Mouse (Mus musculus): ENCODE measurements around the gene Chdh.

GRCm38 (mm10) chr14:30019375-30019774, 10.6 kb downstream of the Chdh start:
- TF ChIP-seq RCOR1 (conservative IDR thresholded peaks at IDR 0.05; ENCODE audit: low read depth, low read length) (no peak), MYC (IDR thresholded peaks at IDR 0.05; ENCODE audit: low read depth, low read length) (no peak), MXI1 (IDR thresholded peaks at IDR 0.05; ENCODE audit: low read depth, low read length) (no peak), BHLHE40 (IDR thresholded peaks at IDR 0.05; ENCODE audit: low read depth, low read length) (no peak), EP300 (IDR thresholded peaks at IDR 0.05; ENCODE audit: low read length) (no peak), CTCF (conservative IDR thresholded peaks at IDR 0.05 in 1 of 2, IDR thresholded peaks at IDR 0.05 in 1 of 2; ENCODE audit: low read depth in 2 of 2, low read length in 2 of 2) (no peak), TCF12 (IDR thresholded peaks at IDR 0.05; ENCODE audit: low read depth, low read length) (no peak), ZKSCAN1 (IDR thresholded peaks at IDR 0.05; ENCODE audit: borderline replicate concordance, low read depth, low read length) (no peak), CHD2 (IDR thresholded peaks at IDR 0.05; ENCODE audit: low read length) (no peak), UBTF (IDR thresholded peaks at IDR 0.05; ENCODE audit: low read depth, low read length) (no peak), MAFK (IDR thresholded peaks at IDR 0.05; ENCODE audit: insufficient replicate concordance, low read length) (no peak), POLR2A (IDR thresholded peaks at IDR 0.05; ENCODE audit: low read depth, low read length) (no peak), ZMIZ1 (IDR thresholded peaks at IDR 0.05; ENCODE audit: low read depth, low read length) (no peak), HCFC1 (IDR thresholded peaks at IDR 0.05; ENCODE audit: low read depth, low read length) (no peak)

Measured in CH12.LX (cell line).